Mouse (Mus musculus): Measurements from ENCODE around the gene Ostm1. TPM values are rescaled to one million over a fixed set of nuclear protein-coding genes. Genes with fewer than 3 reads are reported as not detected.

Gene Ostm1
- polyA plus RNA-seq, 1 experiment from 2014 or later, result 23.9 TPM

DNA sequence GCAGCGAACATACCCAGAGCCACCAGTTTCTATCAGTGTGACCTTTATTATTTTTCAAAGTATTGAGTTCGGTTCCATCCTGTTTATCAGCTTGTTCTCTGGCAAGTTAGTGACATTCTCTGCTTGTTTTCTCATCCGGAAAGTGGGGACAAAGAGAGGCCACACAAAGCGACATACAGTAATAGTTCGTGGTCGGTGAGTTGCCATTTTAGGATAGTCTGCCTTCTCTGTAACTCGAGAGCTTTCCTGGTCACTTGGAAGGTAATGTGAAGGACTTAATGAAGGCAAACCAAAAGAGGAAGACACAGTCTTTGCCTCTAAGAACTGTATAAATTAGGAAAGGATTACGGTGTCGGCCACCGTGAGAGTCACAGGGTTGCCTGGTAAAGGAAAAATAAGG lies 96.0 kb downstream of the Ostm1 start:
- Histone ChIP-seq H3K9ac (replicated peaks; ENCODE audit: low read depth) (no peak overlapping the region), H3K9me3 (ENCODE audit: low read length) (no peaks in the 10 kb centered on the region), H3K27ac (ENCODE audit: low read length) (no peak overlapping the region), H3K4me3 (ENCODE audit: low read depth, low read length) (peak overlapping the region; percentile 78), H3K4me2 (replicated peaks; ENCODE audit: low read depth, low read length) (peak overlapping the region; percentile 95), H3K4me1 (ENCODE audit: insufficient read depth, low read depth, low read length) (peaks cover 6% of the 10 kb centered on the region; the same call in 1 of the 2 replicates), H3K36me3 (ENCODE audit: insufficient read depth, low read length) (0 out of 2 replicates have a peak, but pooled peaks cover 4% of the 10 kb centered on the region), H3K27me3 (replicated peaks; ENCODE audit: insufficient read depth, low read length) (no peaks in the 10 kb centered on the region)
- ATAC-seq (no peak), DNase-seq (ENCODE audit: low spot score) (no peak)
- WGBS, result 11% methylated on average over 10 of the region's 10 CpGs
- no peak for TF ChIP-seq CTCF (IDR thresholded peaks at IDR 0.05)
- TF ChIP-seq EP300 (IDR thresholded peaks at IDR 0.05), result no peak

DNA sequence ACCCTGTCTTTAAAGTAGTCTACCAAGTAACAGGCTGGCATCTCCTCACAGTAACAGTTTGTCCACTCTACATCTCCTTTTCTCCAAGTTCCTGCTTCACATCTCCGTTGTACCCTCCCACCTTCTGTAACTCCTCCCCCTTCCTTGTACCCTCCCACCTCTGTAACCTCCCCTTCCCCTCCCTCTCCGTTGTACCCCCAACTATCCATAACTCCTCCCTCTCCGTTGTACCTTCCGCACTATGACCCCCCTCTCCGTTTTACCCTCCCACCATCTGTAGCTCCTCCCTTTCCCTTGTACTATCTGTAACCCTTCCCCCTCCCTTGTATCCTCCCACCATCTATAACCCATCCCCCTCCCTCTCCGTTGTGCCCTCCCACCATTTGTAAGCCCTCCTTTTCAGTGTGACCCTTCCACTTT lies 97.0 kb downstream of the Ostm1 start:
- TF ChIP-seq EP300 (IDR thresholded peaks at IDR 0.05), result no peak
- TF ChIP-seq CTCF (IDR thresholded peaks at IDR 0.05), result no peak
- no peak for ATAC-seq
- H3K36me3 ChIP-seq (ENCODE audit: insufficient read depth, low read length), result 0 out of 2 replicates have a peak, but pooled peaks cover 4% of the 10 kb centered on the region
- no peak overlapping the region for H3K9ac ChIP-seq (replicated peaks; ENCODE audit: low read depth)
- H3K9me3 ChIP-seq (ENCODE audit: low read length), result no peaks in the 10 kb centered on the region
- peak; percentile 24 for DNase-seq (ENCODE audit: low spot score)
- H3K27me3 ChIP-seq (replicated peaks; ENCODE audit: insufficient read depth, low read length), result no peaks in the 10 kb centered on the region
- H3K27ac ChIP-seq (ENCODE audit: low read length), result no peak overlapping the region
- 17% methylated on average over 6 of the region's 6 CpGs for WGBS
- peaks cover 6% of the 10 kb centered on the region; the same call in 1 of the 2 replicates for H3K4me1 ChIP-seq (ENCODE audit: insufficient read depth, low read depth, low read length)
- H3K4me2 ChIP-seq (replicated peaks; ENCODE audit: low read depth, low read length), result no peak overlapping the region
- H3K4me3 ChIP-seq (ENCODE audit: low read depth, low read length), result no peak overlapping the region

DNA sequence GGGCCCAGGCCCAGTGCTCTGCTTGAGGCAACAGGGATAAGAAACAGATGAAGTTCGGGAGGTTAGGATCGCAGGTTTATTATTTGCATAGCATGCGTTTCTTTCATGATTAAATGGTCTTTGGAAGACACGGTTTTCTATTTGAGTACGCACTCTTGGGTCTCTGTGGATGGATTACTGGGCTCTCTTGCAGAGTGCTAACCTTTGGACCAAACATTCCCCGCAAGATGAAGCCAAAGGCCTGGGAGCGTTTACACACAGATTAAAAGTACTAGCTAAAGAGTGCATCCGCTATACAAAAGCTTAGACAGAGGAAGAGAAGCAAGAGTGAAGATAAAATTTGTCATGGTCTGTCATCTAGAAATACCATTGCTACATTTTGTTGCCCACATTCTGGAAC lies 98.8 kb downstream of the Ostm1 start:
- Histone ChIP-seq H3K27me3 (replicated peaks; ENCODE audit: insufficient read depth, low read length) (no peaks in the 10 kb centered on the region), H3K4me2 (replicated peaks; ENCODE audit: low read depth, low read length) (no peak overlapping the region), H3K4me3 (ENCODE audit: low read depth, low read length) (no peak overlapping the region), H3K36me3 (ENCODE audit: insufficient read depth, low read length) (0 out of 2 replicates have a peak, but pooled peaks cover 4% of the 10 kb centered on the region), H3K9me3 (ENCODE audit: low read length) (no peaks in the 10 kb centered on the region), H3K27ac (ENCODE audit: low read length) (no peak overlapping the region), H3K9ac (replicated peaks; ENCODE audit: low read depth) (no peak overlapping the region), H3K4me1 (ENCODE audit: insufficient read depth, low read depth, low read length) (peaks cover 6% of the 10 kb centered on the region; the same call in 1 of the 2 replicates)
- DNase-seq (ENCODE audit: low spot score), result no peak
- WGBS, result 67% methylated on average over 8 of the region's 8 CpGs
- ATAC-seq, result no peak
- no peak for TF ChIP-seq CTCF (IDR thresholded peaks at IDR 0.05)
- no peak for TF ChIP-seq EP300 (IDR thresholded peaks at IDR 0.05)

DNA sequence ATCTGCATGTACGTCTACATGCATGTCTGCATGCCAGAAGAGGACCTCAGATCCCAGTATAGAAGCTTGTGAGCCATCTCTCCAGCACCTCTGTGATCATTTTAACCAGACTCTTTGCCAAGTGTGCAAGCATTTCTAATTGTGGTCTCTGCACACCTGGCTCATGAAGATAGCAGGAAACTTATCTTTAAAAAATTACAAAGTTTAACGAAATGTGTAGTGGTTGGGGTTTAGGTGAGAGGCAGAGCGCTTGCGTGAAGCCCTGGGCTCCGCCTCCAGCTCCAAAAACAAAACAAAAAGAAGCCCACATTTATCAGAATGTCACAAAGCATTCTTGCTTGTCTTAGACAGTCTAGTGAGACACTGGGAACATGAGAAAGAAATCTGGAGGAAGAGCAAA lies 104.3 kb downstream of the Ostm1 start:
- 73% methylated on average over 5 of the region's 5 CpGs for WGBS
- H3K9ac ChIP-seq (replicated peaks; ENCODE audit: low read depth), result no peak overlapping the region
- no peaks in the 10 kb centered on the region for H3K4me1 ChIP-seq (ENCODE audit: insufficient read depth, low read depth, low read length)
- H3K36me3 ChIP-seq (ENCODE audit: insufficient read depth, low read length), result 0 out of 2 replicates have a peak, but pooled peaks cover 4% of the 10 kb centered on the region
- no peak overlapping the region for H3K4me3 ChIP-seq (ENCODE audit: low read depth, low read length)
- no peak overlapping the region for H3K27ac ChIP-seq (ENCODE audit: low read length)
- H3K27me3 ChIP-seq (replicated peaks; ENCODE audit: insufficient read depth, low read length), result no peaks in the 10 kb centered on the region
- H3K9me3 ChIP-seq (ENCODE audit: low read length), result no peaks in the 10 kb centered on the region
- no peak for DNase-seq (ENCODE audit: low spot score)
- H3K4me2 ChIP-seq (replicated peaks; ENCODE audit: low read depth, low read length), result no peak overlapping the region
- ATAC-seq, result no peak
- TF ChIP-seq EP300 (IDR thresholded peaks at IDR 0.05) (no peak), CTCF (IDR thresholded peaks at IDR 0.05) (no peak)

DNA sequence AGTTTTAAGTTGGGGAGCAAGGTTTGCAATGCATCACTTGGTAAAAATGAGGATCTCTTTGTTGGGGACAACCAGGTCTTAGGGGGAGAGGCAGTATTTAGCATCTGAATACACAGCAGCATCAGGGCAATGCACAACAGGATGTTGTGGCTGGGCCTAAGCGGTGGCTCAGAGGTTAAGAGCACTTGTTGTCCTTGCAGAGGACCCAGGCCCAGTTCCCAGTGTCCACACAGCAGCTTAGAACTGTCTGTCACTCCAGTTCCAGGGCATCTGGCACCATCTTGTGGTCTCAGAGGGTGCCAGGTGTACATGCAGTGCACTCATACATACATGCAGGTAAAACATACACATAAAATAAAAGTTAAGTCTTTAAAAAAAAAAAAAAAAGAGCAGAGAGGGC lies 106.1 kb downstream of the Ostm1 start:
- WGBS, result 72% methylated on average over 1 of the region's 1 CpGs
- Histone ChIP-seq H3K9ac (replicated peaks; ENCODE audit: low read depth) (no peak overlapping the region), H3K4me1 (ENCODE audit: insufficient read depth, low read depth, low read length) (no peaks in the 10 kb centered on the region), H3K36me3 (ENCODE audit: insufficient read depth, low read length) (no peaks in the 10 kb centered on the region), H3K4me2 (replicated peaks; ENCODE audit: low read depth, low read length) (no peak overlapping the region), H3K27me3 (replicated peaks; ENCODE audit: insufficient read depth, low read length) (no peaks in the 10 kb centered on the region), H3K27ac (ENCODE audit: low read length) (no peak overlapping the region), H3K9me3 (ENCODE audit: low read length) (no peaks in the 10 kb centered on the region), H3K4me3 (ENCODE audit: low read depth, low read length) (no peak overlapping the region)
- DNase-seq (ENCODE audit: low spot score) (no peak), ATAC-seq (no peak)
- no peak for TF ChIP-seq CTCF (IDR thresholded peaks at IDR 0.05)
- no peak for TF ChIP-seq EP300 (IDR thresholded peaks at IDR 0.05)

DNA sequence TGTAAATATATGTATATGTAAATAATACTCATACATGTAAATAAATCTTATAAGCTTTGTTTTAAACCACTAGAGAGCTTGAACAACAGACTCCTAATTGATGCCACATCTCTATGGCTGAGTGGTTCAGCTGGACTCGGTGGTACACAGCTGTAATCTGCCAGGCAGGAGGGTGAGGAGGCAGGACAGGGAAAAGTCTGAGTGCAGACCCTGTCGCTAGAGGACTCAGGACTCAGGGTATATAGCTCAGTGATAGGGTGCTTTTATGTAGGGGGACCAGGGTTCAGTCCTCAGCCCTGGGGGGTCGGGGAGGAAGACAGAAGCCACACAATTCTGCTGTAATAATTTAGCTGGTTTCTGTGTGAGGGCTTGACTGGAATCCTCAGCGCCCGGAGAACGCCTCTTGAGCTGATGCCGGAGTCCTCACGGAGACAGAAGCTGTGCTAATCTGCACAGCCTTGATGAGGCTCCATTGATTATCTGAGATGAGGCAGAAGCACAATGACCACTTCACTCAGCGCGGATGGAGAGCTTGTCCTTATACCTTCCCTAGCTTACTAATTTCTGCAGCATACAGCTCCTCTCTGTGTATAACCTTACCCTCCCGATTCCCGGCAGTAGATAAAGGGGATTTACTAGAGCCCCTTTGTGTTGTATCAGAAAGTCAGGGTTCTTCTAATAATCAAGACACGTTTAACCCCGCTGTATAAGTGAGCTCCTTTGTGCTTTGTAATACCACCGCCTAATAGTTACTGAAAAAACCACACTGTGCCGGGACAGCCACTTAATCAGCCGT lies 106.8 kb downstream of the Ostm1 start:
- no peak overlapping the region for H3K9ac ChIP-seq (replicated peaks; ENCODE audit: low read depth)
- H3K4me2 ChIP-seq (replicated peaks; ENCODE audit: low read depth, low read length), result no peak overlapping the region
- H3K36me3 ChIP-seq (ENCODE audit: insufficient read depth, low read length), result no peaks in the 10 kb centered on the region
- DNase-seq (ENCODE audit: low spot score) (no peak), ATAC-seq (no peak)
- no peak for TF ChIP-seq EP300 (IDR thresholded peaks at IDR 0.05)
- TF ChIP-seq CTCF (IDR thresholded peaks at IDR 0.05), result no peak
- H3K9me3 ChIP-seq (ENCODE audit: low read length), result no peaks in the 10 kb centered on the region
- H3K27me3 ChIP-seq (replicated peaks; ENCODE audit: insufficient read depth, low read length), result no peaks in the 10 kb centered on the region
- H3K27ac ChIP-seq (ENCODE audit: low read length), result no peak overlapping the region
- H3K4me1 ChIP-seq (ENCODE audit: insufficient read depth, low read depth, low read length), result no peaks in the 10 kb centered on the region
- 78% methylated on average over 17 of the region's 17 CpGs for WGBS
- H3K4me3 ChIP-seq (ENCODE audit: low read depth, low read length), result no peak overlapping the region
